14 mouse cellular contexts compared by ENCODE assay signal in genomic region chr3:83479251-83479650, GRCm38 (mm10).
"Had no signal": no experiment of that assay in that cellular context is flagged by ENCODE, and none has a peak within 500 bp of the region (broad histone marks: within the 10 kb centered on the region; RNA-seq: fewer than 3 reads in every experiment).

No protein-coding gene starts in this region.

- H3K4me3 ChIP-seq: left cerebral cortex, adult 2 months; liver, embryonic 13.5 days; neural tube, embryonic 13.5 days had no signal

- H3K4me2 ChIP-seq: liver, embryonic 13.5 days; midbrain, embryonic 11.5 days; neural tube, embryonic 13.5 days had no signal

- H3K27ac ChIP-seq: left cerebral cortex, adult 2 months; liver, embryonic 13.5 days; neural tube, embryonic 13.5 days had no signal

- H3K36me3 ChIP-seq: liver, embryonic 13.5 days; neural tube, embryonic 13.5 days had no signal

- H3K9me3 ChIP-seq: liver, embryonic 13.5 days; neural tube, embryonic 13.5 days had no signal

- H3K27me3 ChIP-seq: liver, embryonic 13.5 days; neural tube, embryonic 13.5 days had no signal

- H3K4me1 ChIP-seq: liver, embryonic 13.5 days had no signal

- H3K9ac ChIP-seq: liver, embryonic 13.5 days; neural tube, embryonic 13.5 days had no signal

- DNase-seq: kidney, postnatal 10 days; kidney, postnatal 36 days; layer of hippocampus, postnatal 36 days; liver, embryonic 13.5 days; lung, adult 2 months; lung, postnatal 14 days; lung, postnatal 4 days; midbrain, embryonic 14.5 days; right cerebral cortex, postnatal 25 days; thymus, adult 18-20 months; thymus, postnatal 36 days had no signal
